Mouse (Mus musculus): ENCODE data around the gene Trappc6a.

DNA sequence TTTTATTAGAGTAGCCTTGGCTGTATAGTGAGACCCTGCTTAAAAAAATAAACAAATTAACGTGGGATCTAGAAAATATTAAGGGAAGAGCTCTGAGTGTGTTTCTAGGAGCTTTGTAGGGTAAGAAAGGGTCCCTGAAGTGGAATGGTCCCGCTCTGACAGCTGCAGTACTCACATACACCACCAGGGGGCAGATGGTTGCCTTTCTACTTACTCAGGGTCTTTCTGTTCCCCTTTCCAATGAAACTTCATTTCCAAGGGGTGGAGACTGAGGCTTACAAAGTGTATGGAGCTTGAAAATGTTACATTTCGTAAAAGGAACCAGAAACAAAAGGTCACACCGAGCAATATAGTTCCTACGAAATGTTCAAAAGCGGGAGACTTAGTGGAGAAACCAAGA is 46.7 kb upstream of the Trappc6a start:
- TF ChIP-seq CTCF (conservative IDR thresholded peaks at IDR 0.05; ENCODE audit: low read length) (peak; percentile 94), NANOG (IDR thresholded peaks at IDR 0.05; ENCODE audit: borderline replicate concordance, low read length) (no peak), POU5F1 (IDR thresholded peaks at IDR 0.05; ENCODE audit: borderline replicate concordance, low read length) (no peak)

Data from E14TG2a.4 (cell line).